Mouse (Mus musculus): Measurements from ENCODE around the gene Prdm8.

Prdm8 gene

DNA sequence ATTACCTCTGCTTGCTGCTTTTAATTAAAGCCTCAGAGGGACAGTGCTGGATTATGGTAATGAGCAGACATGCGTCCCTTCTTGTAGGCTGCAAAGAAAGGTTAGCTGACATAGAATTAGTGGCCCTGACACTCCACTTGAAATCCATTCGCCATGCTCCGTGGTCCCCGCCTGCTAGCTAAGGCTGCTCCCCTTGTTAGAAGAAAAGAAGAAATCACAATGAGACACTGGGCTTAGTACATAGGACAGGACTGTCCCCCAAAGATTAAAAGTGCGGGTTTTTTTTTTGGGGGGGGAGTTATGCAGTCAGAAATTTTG is 15.6 kb downstream of the Prdm8 start:
- in situ Hi-C loops (cut with MboI; ENCODE audit: low pct_unique_long_range_greater_than_20kb in 1 of 2, low sequenced_read_pairs in 2 of 2, unreplicated experiment in 1 of 2): loop anchor here (10.0 to 25.0 kb wide), 3 partner anchors 72 to 1070 kb away; partner anchors contain the start of genes Bmp3 (in 2 of the 2), Paqr3 (in 2 of the 2) and Fgf5 (in 1 of the 2)

DNA sequence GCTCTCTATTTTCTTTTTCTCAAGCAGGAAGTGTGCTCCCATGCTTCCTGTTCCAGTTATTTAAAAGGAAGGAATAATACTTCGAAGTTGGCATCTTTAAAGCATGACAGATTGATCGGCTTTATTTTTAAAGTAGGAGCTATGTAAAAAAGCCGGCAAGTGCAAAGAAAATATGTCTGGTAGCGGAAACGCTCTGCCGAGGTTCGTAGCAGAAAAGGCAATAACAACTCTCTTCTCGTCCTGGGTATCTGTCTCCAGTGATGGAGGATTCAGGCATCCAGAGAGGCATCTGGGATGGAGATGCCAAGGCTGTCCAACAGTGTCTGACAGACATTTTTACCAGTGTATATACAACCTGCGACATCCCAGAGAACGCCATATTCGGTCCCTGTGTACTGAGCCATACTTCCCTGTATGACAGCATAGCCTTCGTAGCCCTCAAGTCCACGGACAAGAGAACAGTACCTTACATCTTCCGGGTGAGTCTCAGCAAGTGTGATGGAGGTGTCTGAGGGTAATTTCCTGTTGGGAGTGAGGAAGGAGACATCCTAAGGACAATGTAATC is 16.1 kb downstream of the Prdm8 start:
- in situ Hi-C loops (cut with MboI; ENCODE audit: low pct_unique_long_range_greater_than_20kb in 1 of 2, low sequenced_read_pairs in 2 of 2, unreplicated experiment in 1 of 2): loop anchor here (10.0 to 25.0 kb wide), 3 partner anchors 72 to 1071 kb away; partner anchors contain the start of genes Bmp3 (in 2 of the 2), Paqr3 (in 2 of the 2) and Fgf5 (in 1 of the 2)

- in situ Hi-C loops (cut with MboI; ENCODE audit: low pct_unique_long_range_greater_than_20kb in 1 of 2, low sequenced_read_pairs in 2 of 2, unreplicated experiment in 1 of 2): loop anchor here (10.0 to 25.0 kb wide), 3 partner anchors 70 to 1072 kb away; partner anchors contain the start of genes Bmp3 (in 2 of the 2), Paqr3 (in 2 of the 2) and Fgf5 (in 1 of the 2)
These were observed 17.4 kb downstream of the Prdm8 start for GRCm38 (mm10) chr5:98184281-98184910.

- in situ Hi-C loops (cut with MboI; ENCODE audit: low pct_unique_long_range_greater_than_20kb in 1 of 2, low sequenced_read_pairs in 2 of 2, unreplicated experiment in 1 of 2): loop anchor here (10.0 to 25.0 kb wide), 3 partner anchors 70 to 1073 kb away; partner anchors contain the start of genes Bmp3 (in 2 of the 2), Paqr3 (in 2 of the 2) and Fgf5 (in 1 of the 2)
These were observed 18.2 kb downstream of the Prdm8 start for GRCm38 (mm10) chr5:98184971-98185805.

GRCm38 (mm10) chr5:98185806-98186751 is 19.1 kb downstream of the Prdm8 start:
- in situ Hi-C loops (cut with MboI; ENCODE audit: low pct_unique_long_range_greater_than_20kb in 1 of 2, low sequenced_read_pairs in 2 of 2, unreplicated experiment in 1 of 2): loop anchor here (10.0 to 25.0 kb wide), 3 partner anchors 69 to 1074 kb away; partner anchors contain the start of genes Bmp3 (in 2 of the 2), Paqr3 (in 2 of the 2) and Fgf5 (in 1 of the 2)

GRCm38 (mm10) chr5:98189181-98190180 is 22.5 kb downstream of the Prdm8 start:
- in situ Hi-C loops (cut with MboI; ENCODE audit: low pct_unique_long_range_greater_than_20kb in 1 of 2, low sequenced_read_pairs in 2 of 2, unreplicated experiment in 1 of 2): loop anchor here (10.0 to 25.0 kb wide), 3 partner anchors 65 to 1077 kb away; partner anchors contain the start of genes Bmp3 (in 2 of the 2), Paqr3 (in 2 of the 2) and Fgf5 (in 1 of the 2)

DNA sequence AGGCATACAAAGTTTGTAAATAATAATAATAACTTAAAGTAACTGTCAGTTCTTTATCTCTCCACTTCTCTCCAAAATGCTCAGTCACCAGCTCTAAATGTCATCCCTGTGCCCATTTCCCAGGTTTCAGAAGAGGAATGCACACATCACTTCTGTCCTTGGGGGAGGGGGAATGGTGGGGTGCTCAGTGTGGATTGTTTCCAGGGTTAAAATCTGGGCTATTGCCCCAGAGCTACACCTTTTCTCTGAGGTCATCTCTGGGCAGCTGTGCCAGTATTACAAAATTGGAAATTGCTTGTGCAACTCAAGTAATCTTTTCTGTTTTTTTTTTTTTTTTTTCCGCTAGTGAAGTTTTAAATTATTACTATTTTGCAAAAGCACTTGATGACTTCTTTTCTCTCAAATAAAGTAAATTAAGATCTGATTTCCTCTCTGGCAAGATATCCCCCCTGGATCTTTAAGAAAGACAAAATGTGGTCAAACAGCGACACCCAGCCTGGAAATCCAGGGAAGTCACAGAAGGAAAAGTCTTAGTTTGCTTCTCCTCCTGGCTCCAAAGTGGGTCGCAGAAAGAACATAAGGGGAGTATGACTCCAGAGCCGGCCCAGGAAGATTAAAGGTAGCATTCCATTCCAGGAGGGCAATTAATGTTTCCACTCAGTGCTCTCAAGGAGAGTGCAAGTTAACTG is 25.4 kb downstream of the Prdm8 start:
- in situ Hi-C loops (cut with MboI; ENCODE audit: low pct_unique_long_range_greater_than_20kb in 1 of 2, low sequenced_read_pairs in 2 of 2, unreplicated experiment in 1 of 2): loop anchor here (25.0 kb wide), 2 partner anchors 670 to 1080 kb away; partner anchors contain the start of genes Bmp3 (in 2 of the 2) and Paqr3 (in 2 of the 2)

- in situ Hi-C loops (cut with MboI; ENCODE audit: low pct_unique_long_range_greater_than_20kb in 1 of 2, low sequenced_read_pairs in 2 of 2, unreplicated experiment in 1 of 2): loop anchor here (25.0 kb wide), 2 partner anchors 667 to 1083 kb away; partner anchors contain the start of genes Bmp3 (in 2 of the 2) and Paqr3 (in 2 of the 2)
These were observed 28.0 kb downstream of the Prdm8 start for GRCm38 (mm10) chr5:98194959-98195358.

- in situ Hi-C loops (cut with MboI; ENCODE audit: low pct_unique_long_range_greater_than_20kb in 1 of 2, low sequenced_read_pairs in 2 of 2, unreplicated experiment in 1 of 2): loop anchor here (25.0 kb wide), 2 partner anchors 664 to 1086 kb away; partner anchors contain the start of genes Bmp3 (in 2 of the 2) and Paqr3 (in 2 of the 2)
These were observed 31.6 kb downstream of the Prdm8 start for GRCm38 (mm10) chr5:98198412-98199218.

DNA sequence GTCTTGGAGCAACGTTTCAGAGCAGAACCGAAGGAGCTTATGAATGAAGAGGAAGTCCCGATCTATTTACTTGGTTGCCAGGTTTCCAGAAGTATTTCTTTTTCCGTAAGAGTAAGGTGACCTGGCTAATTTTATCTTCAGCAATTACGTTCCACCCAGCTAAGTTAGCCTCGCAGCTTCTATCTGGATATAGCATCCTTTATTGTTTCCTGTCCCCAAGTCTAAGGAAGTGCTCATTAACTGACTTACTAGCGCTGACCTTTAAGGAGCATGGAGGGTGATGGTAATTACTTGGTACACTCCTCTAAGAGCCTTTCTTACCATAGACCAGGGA is 32.2 kb downstream of the Prdm8 start:
- in situ Hi-C loops (cut with MboI; ENCODE audit: low pct_unique_long_range_greater_than_20kb in 1 of 2, low sequenced_read_pairs in 2 of 2, unreplicated experiment in 1 of 2): loop anchor here (25.0 kb wide), 2 partner anchors 663 to 1087 kb away; partner anchors contain the start of genes Bmp3 (in 2 of the 2) and Paqr3 (in 2 of the 2)

DNA sequence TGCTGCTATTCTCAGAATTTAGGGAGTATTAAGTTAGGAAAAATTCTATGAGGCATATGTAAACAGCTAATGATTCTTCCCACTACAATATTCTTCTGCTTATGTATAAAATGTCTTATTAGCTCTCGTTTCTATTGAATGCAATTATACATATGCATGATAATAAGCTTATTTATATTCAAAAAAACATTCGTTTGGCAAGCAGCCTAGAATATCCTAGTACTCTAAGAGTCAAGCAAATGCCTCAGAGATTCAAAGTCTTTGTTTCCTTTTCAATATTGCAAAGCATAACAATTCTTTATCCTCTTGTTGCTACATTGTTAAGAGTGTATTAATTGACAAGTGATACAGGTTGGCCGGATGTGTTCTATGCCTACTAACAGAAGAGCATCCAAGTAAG is 34.6 kb downstream of the Prdm8 start:
- in situ Hi-C loops (cut with MboI; ENCODE audit: low pct_unique_long_range_greater_than_20kb in 1 of 2, low sequenced_read_pairs in 2 of 2, unreplicated experiment in 1 of 2): no loop called here

- in situ Hi-C loops (cut with MboI; ENCODE audit: low pct_unique_long_range_greater_than_20kb in 1 of 2, low sequenced_read_pairs in 2 of 2, unreplicated experiment in 1 of 2): no loop called here
These were observed 36.0 kb downstream of the Prdm8 start for GRCm38 (mm10) chr5:98202996-98203395.

DNA sequence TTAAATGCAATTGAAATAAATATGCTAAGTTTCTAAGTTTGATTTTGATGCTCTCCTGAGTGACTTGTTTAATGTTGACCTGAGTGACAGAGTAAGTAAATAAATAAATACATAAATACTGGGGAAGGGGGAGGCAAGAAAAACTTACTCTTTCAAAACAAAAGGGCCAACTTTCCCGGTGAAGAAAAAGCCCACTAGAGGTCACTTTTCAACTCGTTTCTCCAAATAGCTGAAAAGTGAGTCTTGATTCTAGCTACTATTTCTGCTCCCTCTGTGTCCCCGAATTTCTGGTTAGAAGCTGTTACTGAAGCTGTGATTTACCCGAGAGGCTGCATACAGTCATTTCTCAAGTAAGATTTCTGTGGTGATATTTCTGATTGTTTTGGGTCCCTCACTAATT is 45.5 kb downstream of the Prdm8 start:
- in situ Hi-C loops (cut with MboI; ENCODE audit: low pct_unique_long_range_greater_than_20kb in 1 of 2, low sequenced_read_pairs in 2 of 2, unreplicated experiment in 1 of 2): no loop called here

- in situ Hi-C loops (cut with MboI; ENCODE audit: low pct_unique_long_range_greater_than_20kb in 1 of 2, low sequenced_read_pairs in 2 of 2, unreplicated experiment in 1 of 2): no loop called here
These were observed 55.0 kb downstream of the Prdm8 start for GRCm38 (mm10) chr5:98221956-98222355.

DNA sequence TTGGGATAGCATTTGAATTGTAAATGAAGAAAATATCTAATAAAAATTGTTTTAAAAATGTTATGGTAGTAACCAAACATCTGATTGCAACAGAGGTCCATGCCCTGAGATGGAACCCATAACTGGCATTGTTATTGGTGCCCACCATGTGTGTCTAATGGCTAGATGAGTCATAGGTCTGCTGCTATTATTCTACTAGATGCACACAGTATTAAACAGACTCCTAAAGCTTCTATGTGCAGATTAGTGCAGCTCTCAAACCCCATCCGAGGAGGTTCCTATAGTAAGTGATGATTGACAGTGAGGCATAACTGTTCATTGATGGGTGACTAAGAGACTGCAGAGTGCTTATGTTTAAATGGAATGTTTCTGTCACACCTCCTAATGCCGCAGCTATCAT is 59.7 kb downstream of the Prdm8 start:
- in situ Hi-C loops (cut with MboI; ENCODE audit: low pct_unique_long_range_greater_than_20kb in 1 of 2, low sequenced_read_pairs in 2 of 2, unreplicated experiment in 1 of 2): no loop called here

Data from mouse embryonic stem cell (cell line).